Mouse (Mus musculus): ENCODE results near the gene Mmrn2.
"Not testable (repeated sequence)": the region's sequence is repeated elsewhere in the genome, so short reads cannot be mapped to it uniquely, and the experiment has no call there.

Gene Mmrn2

DNA sequence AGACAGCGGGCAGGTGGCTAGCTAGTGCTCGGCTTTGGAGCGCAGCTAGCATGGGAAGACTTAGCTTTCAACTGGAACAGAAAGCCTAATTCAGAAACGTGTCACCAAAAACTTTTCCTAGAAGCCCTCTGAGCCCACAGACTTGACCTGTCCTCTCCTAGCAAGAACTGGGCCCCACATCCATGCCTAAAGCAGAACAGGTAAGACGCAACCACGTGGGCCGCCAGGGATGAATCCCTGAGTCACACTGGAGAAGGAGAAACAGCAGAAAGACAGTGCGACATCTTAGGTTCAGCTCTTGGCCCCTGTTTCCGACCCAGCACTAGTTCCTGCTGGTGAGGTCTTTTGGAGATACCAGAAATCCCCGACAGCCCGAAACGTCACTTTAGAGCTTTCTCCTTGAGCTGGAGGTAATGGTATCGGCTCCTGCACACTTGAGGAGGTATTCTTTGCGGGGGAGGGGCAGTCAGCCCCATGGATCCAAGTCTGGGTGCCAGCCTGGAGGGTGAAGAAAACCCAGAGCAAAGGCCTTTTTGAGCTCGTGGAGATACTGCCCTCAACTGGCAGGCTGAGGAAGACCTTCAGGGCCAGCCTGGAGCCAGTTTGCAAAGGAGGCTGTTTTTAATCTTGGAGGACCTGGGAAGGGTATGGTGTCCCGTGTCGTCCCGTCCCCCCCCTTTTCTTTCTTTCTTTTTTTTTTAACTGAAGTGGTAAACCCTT lies 12.4 kb upstream of the Mmrn2 start:
- DNase-seq (ENCODE audit: low spot score) = peak; percentile 80

DNA sequence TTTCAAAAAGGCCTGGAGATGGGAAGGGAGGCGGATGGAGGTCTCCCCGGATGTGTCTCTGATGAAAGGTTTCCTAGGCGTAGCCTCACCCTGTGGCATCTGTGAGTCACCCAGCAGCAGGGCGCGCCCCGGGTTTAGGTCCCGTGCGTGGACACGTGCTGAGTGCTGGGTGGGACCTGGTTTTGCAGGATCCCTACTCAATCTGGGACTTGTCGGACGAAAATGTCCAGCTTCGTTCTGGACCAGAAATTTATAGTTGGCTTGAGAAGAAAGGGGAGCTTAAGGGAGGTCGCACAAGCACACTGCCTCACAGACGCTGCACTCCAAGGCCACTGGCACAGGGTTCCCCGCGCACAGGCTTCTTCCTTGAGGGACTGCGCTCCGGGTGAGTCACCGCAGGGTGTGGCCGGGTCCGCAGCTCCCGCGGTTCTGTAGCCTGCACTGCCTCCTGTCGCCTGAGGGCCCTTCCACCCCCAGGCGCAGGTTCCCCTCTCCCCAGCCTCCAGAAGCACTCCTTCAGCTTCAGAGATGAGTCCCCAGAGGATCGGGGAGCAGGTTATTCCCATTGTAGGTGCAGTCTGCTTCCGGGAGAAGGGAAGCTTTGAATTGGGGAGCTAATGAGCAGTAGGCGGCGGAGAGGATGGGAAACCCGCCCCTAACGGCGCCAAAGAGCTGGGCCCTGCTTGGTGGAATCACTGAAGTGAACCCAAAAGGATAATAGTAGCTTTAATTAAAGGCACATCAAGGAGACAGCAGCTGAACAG lies 11.6 kb upstream of the Mmrn2 start:
- DNase-seq (ENCODE audit: low spot score) = peak; percentile 56

DNA sequence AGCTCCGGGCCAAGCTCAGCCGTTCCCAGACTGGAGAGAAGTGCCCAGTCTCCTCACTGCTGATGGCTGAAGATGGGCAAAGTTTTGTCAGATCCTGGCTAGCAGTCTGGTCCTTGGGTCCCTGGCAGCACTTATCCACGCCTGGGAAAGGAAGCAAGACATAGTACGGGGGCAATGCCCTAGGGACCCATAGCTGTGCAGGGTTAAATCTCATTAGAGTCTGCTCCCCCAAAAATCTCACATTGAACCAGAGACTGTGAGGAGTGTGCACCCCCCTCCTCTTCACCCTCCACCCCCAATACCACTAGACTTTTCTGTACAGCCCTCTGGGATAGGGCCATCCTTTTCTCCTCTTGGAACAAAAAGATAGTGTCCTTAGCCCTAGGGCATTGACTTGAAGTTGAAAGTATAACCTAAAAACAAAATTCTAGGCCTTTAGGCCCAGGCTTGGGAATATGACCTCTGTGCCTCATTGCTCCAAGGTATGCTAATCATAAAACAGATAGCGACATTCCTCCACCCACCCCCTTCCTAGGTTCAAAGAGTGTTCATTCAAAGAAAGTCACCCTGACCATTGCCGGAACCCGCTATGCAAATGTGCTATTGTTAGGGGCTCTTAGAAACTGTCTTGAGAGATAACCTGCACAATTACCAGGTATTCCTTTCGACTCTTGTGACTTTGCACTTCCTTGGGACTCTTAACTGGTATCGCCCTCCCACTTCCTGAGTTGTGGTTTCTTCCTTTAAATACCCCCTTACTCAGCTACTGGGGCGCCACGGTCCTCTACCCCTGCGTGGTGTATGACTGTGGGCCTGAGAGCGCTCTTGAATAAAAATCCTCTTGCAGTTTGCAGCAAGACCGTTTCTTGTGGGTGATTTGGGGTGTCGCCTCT lies 10.8 kb upstream of the Mmrn2 start:
- not testable (repeated sequence) for DNase-seq (ENCODE audit: low spot score)

DNA sequence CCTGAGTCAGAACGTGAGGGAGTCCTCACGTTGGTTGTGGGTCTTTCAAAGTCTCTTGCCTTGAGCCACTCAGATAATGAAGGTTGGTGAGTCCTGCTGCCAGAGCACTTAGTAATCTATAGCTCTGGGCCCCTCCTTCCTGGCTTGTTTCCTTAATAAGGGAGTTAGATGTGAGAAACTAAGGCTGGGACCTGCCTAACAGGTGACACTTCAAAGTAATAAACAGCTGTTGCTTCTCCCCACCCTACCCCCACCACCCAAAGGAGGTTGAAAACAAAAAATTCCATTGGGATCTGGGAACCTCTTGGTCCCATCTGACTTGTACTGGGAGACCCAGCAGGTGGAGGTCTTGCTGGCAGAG lies 10.1 kb upstream of the Mmrn2 start:
- DNase-seq (ENCODE audit: low spot score) = no peak

DNA sequence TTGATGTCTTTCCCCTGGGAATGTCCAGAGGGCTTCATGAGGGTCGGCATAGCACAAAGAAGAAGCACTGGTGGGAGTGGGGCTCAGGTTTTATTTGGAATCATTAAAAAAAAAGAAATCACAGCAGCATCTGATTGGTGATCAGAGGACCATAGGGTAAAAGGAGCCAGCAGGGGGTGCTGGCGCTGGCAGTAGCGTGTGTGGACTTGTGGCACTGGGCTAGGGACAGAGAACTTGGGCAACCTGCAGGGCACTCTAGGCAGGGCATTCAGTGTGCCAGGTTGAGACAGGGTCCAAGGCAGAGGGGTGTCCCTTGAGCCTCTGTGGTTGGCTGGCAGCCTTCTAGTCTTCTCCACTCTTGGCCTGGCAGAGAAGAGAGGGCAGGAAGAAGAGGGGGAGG lies 5.1 kb upstream of the Mmrn2 start:
- DNase-seq (ENCODE audit: low spot score) = no peak

DNA sequence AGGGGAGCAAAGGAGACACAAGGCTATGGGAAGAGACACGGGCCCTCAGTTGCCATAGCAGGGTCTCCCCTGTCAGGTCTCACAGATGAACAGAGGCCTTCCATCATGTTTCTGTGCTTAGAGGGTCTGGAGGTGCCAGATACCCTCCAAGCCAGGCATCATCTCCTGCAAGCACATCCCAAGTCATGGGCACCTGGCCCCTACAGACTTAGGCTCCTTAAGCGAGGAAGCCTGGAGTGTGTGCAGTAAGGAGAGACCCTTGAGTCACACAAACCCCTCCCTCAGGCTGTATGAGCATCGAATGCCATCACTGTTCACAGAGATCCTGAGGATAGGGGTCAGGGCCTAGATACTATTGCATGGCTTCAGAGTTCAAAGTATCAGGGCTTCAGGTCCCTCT lies 4.3 kb upstream of the Mmrn2 start:
- no peak for DNase-seq (ENCODE audit: low spot score)

DNA sequence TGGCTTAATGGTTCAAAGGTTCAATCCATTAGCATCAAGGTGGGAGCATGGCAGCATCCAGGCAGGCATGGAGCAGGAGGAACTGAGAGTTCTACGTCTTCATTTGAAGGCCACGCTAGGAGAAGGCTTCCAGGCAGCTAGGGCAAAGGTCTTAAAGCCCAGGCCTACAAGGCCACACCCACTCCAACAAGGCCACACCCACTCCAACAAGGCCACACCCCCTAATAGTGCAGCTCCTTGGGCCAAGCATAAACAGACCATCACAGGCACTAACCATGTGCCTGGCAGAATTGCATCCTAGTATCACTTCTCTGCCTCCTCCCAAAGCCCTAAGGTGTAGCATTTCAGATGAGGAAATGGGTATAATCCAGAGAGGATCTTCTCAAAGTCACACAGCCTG lies 3.5 kb upstream of the Mmrn2 start:
- DNase-seq (ENCODE audit: low spot score) = no peak

DNA sequence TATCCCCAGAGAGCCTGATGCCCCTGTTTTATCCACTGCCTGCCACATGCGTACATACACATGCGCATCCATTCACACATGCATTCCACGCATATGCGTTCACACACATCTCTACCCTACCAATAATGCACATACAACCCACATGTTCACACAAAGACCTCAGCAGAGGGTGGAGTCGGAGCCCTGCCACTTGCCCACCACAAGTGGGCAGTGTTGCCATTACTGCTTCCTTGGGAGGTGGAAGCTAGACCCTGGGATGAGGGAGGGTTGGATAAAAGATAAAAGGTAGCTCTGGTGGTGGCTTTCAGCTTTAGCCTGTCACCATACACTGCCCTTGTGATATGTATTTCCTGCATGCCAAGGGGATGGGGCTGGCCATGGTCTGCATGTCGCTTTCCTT lies 2.6 kb upstream of the Mmrn2 start:
- DNase-seq (ENCODE audit: low spot score) = peak; percentile 60

DNA sequence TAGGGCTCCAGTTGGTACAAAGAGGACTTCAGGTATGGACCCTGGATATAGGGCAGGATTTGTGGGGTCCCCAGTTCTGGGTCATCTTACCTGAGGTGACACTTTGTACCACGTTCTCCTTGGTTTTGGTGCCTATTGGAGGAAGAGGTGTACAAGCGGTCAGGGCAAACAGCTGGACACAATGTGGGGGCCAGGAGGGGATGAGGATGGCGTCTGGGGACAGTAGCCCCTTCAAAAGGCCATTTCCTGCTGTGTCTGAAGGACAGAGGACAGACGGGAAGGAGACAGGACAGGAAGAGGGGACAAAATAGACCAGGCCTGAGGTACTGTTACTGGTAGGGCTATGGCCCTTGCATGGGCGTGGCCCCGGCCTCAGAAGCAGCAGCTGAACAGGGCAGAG lies 1.7 kb upstream of the Mmrn2 start:
- no peak for DNase-seq (ENCODE audit: low spot score)

DNA sequence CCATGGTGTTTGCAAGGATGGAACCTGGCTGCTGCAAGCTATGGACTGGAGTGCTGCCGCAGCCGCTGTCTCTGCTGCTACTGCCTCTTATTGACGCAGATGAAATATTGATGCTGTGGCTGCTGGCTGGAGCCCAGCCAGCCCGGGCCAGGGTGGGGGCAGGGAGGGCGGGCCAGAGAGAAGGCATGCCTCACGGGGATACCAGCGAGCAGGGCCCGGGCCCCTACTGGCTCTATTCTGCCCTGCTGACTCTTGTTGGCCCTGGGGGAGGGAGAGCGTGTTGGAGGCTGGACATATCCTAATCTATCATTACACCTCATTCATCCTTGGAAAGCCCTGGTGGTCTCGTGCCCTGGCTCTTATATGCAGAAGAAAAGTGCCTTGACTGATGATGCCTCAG lies 688 bp upstream of the Mmrn2 start, which contains the start of gene Sncg:
Gene Sncg (minus strand): TSS at position 213 of the 400 bp plus-strand sequence.
- DNase-seq (ENCODE audit: low spot score) = peak; percentile 19

DNA sequence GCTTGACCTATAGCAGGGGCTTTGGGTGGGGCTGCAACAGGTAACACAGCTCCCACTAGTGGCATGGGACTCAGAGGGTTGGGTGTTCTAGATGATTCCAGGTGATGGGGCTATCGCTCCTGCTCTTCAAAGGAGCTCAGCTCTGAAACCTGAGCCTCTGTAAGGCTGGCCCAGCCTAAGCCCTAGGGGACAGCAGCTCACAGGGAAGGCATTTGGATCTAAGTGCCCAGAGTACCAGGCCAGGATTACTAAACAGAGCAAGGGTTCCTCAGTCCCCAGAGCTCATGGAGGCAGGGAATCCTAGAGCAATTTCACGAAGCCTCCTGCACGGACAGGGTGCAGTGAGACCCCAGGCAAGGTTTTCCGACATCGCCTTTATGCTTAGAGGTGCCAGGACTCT lies 676 bp downstream of the Mmrn2 start:
- DNase-seq (ENCODE audit: low spot score) = no peak

DNA sequence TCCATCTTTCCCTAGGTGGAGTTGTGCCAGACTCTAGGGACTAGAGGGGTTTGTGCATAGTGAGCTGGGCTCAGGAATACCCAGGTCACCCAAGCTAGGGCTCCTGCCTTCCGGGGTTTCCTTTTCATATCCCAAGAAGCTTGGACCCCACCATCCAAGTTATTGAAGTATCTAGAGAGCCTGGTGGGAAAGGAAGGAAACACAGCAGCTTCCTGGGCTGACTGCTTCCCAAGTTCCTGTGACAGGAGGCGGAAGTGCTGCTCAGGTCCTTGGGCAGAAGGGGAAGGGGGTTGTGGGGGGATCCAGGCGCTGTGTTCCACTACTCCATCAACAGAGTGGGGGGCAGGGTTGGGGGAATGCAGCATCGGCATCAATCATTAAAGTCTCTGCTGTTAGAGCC lies 1.9 kb downstream of the Mmrn2 start:
- no peak for DNase-seq (ENCODE audit: low spot score)

DNA sequence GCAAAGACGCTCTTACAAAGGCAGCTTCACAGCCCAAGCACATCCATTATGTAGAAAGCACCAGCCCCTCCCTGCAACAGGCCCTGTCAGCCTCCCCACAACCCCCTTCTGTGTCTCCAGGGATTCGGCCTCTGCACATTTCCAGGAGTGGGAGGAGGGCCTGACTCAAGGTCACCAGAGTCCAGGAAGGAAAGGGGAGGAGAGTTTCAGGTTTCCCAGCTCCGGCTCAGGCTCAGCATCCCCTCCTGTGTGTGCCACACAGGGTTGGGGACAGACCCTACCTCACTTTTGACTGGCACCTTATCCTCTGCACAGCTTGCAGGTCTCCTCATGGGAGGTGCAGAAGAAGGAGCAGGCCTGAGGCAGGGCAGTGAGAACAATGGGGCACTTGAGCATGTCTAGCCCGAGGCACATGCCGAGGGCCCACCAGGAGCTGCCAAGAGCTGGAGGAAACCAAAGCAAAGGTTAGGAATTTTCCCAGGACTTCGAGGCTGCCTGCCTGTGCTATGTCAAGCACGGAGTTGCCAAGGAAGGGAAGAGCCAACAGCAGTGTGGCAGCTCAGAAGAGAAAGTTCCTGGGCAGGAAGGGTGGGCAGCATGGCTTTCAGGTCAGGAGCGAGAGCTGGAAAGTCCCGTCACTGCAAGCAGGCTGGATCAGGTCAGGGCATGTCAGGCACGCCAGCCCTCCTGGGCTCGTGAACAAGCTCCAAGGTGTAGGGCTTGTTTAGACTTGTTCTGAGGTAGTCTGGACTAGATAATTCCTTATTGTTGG lies 3.5 kb downstream of the Mmrn2 start:
- DNase-seq (ENCODE audit: low spot score) = peak; percentile 68

DNA sequence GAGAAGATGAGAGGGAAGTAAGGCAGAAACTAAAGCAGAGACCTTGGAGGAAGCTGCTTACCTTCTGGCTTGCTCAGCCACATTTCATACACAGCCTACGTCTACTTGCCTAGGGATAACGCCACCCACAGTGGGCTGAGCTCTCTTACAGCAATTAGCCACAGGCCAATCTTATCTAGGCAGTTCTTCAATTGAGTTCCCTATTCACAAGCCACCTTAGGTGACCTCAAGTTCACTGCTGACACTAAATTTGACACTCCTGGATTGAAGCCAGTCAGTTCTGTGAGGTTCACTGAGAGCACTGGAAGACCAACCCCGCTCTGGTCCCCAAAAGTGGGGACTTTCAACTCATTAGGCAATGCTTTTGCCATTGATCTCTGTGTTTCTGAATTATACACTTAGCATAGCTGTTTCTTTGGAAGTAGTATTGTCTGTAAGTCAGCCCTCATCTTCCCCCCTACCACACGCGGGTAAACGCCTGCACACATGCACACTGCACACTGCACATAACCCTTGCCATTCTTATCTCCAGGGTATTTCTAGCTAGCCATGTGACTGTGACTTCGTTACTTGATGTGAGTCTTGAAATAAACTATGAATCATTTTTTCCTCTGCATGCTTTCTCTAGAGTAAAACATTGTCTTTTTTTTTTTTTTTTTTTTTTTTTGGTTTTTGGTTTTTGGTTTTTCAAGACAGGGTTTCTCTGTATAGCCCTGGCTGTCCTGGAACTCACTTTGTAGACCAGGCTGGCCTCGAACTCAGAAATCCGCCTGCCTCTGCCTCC lies 7.8 kb downstream of the Mmrn2 start:
- DNase-seq (ENCODE audit: low spot score) = no peak

DNA sequence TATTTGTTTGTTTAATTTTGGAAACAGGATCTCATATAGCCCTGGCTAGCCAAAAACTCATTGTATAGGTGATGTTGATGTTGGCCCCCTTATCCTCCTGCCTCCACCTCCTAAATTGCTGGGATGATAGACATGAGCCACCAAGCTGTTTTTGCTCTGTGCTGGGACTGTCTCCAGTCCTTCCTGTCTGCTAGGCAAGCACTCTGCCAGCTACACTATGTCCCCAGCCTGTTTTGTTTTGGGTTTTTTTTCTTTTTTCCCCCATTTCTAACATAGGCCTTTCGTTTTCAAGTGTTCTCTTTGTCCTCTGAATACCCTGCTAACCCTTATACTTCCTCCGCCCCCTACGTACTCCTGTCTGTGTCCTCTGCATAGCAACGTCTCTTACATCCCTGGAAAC lies 18.0 kb downstream of the Mmrn2 start:
- no peak for DNase-seq (ENCODE audit: low spot score)

DNA sequence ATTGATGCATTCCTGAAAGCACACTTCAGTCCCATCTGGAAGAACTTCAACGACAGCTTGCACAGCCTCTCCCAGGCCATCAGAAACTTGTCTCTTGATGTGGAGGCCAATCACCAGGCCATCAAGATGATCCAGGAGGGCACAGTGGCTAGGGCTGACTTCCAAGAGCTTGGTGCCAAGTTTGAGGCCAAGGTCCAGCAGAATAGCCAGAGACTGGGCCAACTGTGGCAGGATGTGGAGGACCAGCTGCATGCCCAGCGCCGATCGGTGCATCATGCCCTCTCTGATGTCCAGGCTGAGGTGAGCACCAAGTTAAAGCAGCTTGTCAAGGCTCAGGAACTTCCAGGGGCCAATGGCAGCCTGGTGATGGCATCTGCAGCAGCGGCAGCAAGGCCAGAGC lies 22.6 kb downstream of the Mmrn2 start:
- DNase-seq (ENCODE audit: low spot score) = no peak

DNA sequence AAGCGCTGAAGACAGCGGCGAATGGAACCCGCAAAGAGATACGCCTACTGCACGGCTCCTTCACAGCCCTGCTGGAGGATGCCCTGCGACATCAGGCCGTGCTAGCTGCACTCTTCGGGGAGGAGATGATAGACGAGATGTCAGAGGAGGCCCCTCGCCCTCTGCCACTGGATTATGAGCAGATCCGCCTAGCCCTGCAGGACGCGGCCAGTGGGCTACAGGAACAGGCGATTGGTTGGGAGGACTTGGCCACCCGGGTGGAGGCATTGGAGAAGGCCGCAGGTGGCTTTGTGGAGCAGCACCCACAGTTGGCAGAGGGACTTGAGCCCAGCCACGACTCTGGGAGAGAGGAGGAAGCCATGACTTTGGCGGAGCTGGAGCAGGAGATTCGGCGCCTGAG lies 23.6 kb downstream of the Mmrn2 start:
- no peak for DNase-seq (ENCODE audit: low spot score)

DNA sequence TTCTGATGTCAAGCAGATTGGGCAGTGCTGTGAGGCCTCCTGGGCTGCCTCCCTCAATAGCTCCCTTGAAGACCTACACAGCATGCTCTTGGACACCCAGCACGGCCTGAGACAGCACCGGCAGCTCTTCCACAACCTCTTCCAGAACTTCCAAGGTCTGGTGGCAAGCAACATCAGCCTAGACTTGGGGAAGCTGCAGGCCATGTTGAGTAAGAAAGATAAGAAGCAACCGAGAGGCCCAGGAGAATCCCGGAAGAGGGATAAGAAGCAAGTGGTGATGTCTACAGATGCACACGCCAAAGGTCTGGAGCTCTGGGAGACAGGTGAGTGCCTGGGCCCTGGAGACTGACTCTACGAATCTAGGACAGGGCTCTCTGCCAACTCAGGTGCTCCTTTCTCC lies 24.0 kb downstream of the Mmrn2 start:
- DNase-seq (ENCODE audit: low spot score) = no peak

DNA sequence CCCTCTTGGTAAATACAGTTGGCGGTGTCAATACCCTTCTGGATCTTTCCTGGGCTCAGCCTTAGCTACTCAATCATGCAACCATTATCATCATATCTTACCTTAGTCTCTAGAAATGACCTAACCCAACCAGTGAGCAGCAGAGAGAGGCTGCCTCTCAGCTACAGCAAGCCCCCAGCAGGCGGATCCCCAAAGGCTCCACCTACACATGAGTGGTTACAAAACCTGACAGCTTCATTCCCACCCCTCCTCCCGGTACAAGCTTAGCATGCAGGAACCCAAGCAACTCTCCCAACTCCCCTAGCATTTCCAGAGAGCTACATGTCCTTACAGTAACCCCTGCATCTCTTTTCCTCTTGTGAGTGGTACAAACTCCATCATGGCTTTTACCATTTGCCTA lies 24.8 kb downstream of the Mmrn2 start:
- DNase-seq (ENCODE audit: low spot score) = no peak

DNA sequence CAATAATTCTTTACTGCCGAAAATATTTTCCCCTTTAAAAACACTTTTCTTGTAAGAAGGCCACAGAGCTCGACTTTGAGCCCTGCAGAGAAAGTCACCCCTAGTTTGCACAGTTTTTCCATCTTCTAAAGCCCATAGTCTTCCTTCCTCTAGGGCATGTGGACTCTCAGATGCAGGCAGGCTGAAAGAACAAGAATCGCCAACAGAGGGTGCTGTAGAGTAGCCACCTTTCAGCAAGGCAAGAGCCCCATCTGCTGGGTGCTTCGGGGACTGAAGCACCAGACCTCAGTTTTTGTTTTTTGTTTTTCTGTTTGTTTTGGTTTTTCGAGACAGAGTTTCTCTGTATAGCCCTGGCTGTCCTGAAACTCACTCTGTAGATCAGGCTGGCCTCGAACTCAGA lies 25.9 kb downstream of the Mmrn2 start:
- DNase-seq (ENCODE audit: low spot score) = peak; percentile 80

DNA sequence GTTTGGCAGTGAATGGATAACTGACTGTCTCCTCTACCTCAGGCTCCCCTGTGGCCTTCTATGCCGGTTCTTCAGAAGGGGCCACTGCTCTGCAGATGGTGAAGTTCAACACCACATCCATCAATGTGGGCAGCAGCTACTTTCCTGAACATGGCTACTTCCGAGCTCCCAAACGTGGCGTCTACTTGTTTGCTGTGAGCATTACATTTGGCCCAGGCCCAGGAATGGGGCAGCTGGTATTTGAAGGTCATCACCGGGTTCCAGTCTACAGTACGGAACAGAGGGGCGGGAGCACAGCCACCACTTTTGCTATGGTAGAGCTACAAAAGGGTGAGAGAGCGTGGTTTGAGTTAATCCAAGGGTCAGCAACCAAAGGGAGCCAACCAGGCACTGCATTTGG lies 27.6 kb downstream of the Mmrn2 start:
- no peak for DNase-seq (ENCODE audit: low spot score)

Measured in embryo, embryonic 10 days (tissue).